Mouse (Mus musculus) lung, postnatal 14 days (tissue): ENCODE data around the gene Heatr1.

ENCODE experiments used
- DNase-seq: peaks from one replicate; pipeline ENCODE4 v3.0.0; 2021

The Heatr1 gene

DNA sequence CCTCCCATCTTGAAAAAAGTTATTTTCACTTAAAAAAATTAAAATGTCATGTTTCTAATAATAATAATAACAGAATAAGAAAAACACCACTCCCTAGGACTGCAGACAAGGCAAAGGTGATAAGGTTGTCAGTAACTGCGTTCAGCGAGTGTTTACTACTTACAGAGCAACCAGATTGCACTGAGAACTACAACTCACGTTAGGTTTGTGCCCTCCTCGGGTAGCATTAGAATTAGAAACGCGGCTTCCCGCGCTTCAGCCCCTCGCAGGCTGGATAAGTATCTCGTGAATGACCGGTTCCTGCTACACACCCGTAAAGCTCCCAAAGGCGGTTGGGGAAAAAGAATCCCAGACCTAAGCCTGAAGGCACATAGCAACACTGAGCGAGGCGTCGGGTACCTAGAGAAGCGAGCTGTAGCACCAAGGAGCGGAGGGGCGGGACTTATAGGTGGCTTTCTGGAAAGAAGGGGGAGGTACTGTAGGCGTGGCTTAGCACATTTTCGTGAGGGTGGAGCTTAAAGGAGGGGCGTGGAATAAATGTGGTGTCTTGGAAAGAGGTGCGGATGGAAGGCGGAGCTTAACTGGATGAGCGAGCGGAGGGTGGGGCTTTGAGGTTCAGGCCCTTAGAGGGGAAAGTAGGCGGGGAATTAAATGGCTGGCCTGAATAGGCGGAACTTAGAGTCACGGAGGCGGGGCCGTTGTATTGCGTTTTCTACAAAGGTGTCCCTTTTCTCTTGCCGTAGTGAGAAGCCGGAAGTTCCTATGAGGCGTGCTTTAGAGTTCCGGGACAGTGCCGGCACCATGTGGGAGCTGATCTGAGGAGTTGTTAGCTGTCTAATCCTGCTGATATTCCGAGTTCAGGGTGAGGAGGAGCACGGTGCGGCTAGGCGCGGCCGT, at the start of gene Heatr1:
Gene Heatr1, plus strand, starts transcription at position 419 of the 897 bp plus-strand sequence.
- DNase-seq = peak; percentile 92

DNA sequence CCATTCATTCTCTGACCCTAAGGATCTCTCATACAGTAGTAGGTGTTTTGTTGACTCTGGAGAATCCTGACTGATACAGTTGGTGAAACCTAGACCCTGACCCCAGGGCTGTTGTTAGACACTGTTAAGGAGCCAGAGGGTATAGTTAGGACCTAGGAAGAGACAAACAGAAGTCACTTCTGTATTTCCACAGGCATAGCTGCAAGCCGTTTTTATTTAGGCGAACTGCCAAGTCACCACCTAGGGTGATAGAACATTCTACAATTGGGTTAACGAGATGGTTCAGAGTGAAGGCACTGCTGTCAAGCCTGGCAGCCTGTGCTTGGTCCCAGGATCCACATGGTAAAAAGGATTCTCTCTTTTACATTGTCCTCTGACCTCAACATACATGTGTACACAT, 48.0 kb upstream of the Heatr1 start:
- no peak for DNase-seq

DNA sequence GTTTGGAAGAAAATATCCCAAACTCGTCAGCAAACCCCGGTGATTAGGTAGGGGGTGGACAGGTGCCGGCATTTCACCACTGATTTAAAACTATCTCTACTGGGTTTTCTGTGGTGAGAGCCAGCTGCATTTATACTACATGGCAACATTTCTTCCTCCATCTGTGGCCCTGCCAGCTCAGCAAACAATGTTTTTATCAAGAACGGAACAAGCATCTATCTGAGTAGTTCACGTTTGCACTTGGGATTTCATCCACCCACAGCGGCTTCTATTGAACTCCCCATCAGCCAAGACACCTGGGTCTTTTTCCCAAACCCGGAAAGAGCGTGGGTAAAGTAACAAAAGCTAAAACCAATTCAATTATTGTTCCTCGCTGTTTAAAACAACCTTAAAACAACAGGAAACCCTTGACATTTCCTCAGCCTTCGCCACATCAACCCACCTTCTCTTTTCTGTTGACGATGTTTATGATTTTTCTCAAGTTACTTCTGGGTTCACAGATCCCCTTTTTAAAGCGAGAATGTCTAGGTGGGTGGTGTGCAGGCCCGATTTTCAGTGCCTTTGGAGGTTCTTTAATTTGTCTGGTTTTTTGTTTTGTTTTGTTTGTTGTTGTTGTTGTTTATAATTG, 45.5 kb upstream of the Heatr1 start:
- no peak for DNase-seq

DNA sequence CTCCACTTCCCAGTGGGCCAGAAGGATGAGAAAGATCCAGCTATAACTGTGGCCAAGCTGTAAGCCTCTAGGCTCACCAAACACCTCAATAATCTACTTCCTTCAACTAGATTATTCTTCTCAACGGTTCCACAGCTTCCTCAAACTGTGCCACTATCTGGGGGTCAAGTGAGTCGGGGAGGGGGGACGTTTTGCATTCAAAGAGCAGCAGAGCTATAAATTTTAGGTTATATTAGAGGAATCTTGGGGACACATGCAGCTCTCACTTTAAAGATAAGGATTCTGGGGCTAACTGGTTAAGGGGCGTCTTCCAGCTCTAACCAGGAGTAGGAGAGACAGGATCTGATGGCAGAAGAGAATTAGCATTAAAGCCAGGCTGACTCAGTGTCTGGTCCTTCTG, 38.6 kb upstream of the Heatr1 start:
- no peak for DNase-seq

DNA sequence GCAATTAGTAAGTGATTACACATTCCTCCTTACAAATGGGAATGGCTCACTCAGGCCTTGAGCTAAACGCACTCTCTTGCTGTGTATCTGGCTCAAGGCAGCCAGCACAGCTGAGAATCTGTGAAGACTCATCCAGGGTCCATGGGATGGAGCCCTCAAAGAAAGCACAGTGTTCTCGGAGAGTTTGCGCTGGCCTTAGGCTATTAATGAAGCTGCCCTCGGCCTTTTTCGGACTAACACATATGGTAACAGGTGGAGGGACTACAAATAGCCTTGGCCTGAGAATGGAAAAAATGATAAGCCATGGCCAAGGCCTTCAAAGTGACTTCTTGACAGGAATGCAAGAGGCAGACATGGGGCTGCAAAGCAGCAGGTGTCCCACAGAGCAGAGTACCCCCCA, 37.3 kb upstream of the Heatr1 start:
- no peak for DNase-seq

DNA sequence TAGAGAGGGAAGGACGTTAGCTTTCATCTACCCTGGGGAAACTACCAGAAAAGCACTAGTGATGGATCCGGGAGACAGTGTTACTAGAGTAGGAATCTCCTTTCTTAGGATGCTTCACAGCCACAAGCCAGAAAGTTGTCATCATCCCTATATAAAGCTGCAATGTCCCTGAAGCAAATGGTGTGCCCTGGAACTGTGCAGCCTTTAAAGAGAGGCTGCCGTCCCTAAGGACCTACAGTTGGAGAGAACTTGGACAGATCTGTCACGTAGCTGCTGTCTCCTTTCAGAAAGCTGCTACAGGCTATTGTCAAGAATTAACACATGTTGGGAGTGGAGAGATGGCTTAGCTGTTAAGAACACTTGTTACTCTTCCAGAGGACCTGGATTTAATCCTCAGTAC, 33.3 kb upstream of the Heatr1 start:
- DNase-seq = no peak

DNA sequence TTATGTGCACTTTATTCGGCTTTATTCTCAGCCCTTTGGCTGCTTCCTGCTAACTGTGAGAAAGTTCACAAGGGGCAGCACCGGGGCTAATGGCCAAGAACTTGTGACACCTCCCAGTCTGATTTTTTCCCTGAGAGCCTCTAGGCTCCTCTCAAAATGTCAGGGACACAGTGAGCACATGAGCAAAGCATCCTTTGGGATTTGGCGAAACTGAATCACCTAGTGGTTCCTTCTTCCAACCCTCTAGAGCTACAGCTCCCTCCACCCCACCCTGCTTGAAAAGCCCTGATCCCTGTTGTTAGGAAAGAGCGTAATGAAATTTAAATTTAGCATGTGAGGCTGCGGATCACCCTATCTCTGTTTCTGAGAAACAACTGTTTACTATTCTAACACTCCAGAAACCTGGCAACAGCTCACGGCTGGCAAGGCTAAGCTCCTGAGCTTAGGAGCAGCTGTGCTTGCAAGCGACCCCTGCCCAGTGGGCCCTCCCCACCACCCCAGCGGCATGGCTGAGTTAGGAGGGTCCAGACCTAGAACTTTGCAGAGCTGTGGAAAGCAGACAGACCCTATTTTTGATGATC, 25.7 kb upstream of the Heatr1 start:
- peak; percentile 8 for DNase-seq

DNA sequence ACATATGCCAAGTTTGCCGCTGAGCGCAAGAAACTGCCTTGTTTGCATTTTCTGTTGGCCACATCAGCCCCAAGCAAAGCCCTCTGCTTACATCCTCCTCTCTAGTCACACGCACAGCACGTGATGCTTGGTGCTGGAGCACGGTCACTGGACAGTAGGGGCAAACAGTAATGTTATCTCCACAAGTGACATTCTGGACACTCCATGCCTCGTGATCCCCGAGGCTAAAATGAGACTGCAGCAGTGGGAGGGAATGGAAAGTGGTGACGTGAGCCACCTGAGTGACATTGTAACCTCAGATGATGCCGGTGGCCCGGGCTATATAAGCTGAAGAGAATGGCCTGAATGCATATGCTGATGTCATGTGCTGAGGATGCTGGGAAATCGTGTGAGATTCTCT, 24.9 kb upstream of the Heatr1 start:
- DNase-seq = no peak

DNA sequence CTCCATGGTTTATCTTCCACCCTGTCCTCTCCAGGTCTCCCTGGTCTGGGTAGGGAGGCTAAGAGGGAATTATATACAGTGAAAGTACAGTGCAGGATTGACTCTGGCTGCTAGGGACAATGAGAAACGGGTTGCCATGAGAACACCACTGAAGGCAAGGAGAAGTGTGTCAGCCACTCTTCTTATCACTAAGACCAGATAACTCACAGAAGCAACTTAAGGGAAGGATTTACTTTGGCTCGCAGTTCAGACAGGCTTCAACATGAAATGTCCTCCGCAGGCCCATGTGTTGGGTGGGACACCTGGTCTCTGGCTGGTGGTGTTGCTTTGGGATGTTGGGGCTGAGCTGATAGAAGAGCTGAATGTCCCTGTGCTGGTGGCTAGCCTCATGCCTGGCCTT, 22.1 kb upstream of the Heatr1 start:
- DNase-seq = no peak

DNA sequence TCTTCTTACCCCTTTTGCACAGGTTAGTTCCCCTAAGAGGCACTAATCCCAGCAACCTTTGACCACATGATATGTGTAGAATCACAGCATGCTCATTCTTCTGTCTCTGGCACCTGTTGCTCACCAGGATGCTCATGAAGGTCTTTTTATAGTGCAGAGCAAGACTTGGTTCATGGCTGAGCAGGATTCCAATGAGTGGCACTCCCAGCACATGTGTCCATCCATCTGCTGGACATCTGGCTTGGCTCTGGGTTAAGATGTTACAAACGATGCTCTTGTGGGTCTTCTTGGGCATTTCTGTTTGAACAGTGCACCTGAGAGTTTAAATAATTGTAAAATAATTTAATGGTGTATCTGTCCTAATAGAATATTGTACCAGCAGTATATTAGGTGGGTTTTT, 18.0 kb upstream of the Heatr1 start:
- no peak for DNase-seq

DNA sequence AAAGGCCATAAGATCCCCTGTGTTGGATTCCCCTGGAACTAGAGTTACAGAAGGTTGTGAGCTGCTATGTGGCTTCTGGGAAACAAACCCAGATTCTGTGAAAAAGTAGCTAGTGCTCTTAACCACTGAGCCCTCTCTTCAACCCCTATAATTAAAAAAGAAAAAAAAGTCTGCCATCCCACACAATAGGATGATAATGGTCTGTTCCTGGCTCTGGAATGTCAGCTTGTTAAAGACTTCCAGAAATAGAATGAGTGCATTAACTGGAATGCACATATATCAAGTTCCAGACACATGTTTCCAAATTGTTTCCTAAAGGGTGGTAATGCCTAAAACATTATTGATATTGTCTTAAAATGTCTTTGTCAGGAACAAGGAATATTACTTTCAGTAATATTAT, 10.0 kb upstream of the Heatr1 start:
- no peak for DNase-seq

DNA sequence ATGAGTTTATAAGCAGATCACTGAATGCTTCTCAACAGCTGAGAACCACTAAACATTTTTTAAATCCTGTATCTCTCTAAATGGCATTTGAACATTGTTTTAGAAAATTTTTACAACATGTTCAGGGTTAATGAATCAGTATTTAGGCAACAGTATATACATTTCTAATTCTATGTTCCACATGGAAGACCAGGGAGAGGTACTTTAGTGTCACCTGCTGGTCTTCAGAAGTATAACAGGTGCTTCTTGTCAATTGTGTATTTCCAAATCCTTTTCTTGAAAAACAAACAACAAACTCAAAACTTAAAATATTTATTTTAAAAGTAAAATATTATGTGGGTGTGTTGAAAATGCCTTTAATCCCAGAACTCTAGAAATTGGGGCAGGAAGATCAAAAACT, 8.5 kb upstream of the Heatr1 start:
- DNase-seq = no peak

DNA sequence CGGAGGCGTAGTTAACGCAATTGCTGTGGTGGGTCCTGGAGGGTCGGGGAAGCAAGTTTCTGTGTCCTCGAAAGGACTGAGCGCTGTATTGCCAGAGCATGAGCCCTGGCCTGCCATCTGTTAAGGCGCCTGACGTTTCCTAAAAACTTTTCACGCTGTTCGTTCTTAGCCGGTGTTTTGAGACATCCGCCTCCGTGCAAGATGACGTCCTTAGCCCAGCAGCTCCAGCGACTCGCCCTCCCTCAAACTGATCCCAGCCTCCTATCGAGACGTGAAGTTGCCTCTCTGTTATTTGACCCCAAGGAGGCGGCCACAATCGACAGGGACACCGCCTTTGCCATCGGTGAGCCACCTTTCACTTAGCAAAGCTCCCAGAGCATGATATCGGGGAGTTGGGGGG, 744 bp downstream of the Heatr1 start:
- no peak for DNase-seq

DNA sequence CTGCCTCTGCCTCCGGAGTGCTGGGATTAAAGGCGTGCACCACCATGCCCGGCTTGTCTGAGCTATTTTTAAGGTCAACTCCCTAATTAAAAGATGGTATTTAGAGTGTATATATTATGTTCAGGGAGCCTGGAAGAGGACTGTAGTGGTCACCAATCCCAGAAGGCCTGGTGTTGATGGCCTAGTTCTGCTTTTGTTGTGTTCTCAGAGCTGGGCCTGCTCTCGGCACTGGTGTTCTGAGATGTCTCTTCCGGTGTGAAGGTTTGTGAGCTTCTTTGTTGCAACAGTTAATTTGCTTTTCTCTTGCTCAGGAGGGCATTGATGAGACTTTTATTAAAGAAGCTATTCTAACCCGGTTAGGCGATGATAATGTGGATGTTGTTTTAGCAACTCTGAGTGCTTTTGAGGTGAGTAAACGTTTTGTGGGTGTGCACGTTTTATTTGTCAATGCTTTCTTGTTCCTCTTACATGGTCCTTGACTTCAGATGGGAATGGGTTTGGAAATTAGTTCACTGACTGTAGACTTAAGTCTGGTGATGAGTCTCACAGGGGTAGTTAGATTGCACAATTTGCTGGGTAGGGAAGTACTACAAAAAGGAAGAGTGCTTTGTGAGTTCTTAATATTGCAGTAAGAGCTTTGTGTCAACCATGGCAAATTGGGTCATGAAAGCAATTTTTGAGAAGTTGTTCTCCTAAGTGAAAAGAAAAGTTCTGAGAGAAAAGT, 13.7 kb downstream of the Heatr1 start:
- DNase-seq = no peak

DNA sequence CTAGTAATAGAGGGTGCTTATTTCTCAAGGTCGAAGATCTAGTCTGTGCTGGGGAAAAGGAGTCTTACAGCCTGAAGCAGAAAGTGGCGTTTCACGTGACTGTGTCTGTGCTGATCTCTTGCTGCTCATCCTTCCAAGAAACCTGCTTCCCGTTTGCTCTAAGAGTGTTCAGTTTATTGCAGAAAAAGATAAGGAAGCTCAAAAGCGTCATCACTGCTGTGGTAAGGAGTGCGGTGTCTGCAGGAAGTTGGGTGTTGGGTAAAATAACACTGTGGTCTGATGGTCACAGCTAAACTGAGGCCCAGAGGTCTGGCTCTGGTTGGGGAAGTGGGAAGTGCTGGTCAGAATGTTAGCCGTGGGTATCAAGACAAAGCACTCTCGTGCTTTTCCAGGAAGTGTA, 17.2 kb downstream of the Heatr1 start:
- peak; percentile 14 for DNase-seq

DNA sequence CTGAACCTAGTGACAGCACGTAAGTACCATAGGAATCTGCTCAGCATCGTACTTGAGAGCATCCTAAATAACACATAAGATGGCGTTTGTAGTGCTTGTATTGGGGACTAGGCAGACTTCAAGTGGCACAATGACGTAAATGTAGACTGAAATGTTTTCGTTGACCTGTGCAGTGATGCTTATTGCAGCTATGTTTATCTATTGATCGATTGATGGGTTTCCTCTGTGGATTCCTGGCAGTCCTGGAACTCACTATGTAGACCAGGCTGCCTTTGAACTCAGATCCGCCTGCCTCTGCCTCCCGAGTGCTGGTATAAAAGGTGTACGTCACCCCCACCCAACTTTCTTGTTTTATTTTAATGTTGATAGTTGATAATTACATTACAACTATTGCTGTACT, 25.8 kb downstream of the Heatr1 start:
- DNase-seq = no peak

DNA sequence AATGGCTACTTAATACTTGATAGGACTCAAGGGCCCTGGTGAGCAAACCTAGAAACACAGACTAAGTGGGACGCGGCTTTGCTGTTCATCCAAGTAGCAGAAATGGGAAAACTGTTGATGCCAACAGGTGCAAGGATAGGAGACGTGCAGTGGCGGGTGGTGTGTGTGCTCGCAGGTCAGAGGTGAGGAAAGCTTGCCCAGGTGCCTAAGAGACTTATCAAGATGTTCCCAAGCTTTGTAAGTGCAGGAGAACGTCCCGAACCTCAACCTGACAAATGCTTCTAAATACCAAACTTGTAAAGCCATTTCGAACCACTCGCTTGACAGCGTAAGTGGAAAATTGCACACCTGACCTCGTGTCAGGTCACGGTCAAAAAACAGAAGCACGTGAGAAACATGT, 33.7 kb downstream of the Heatr1 start:
- DNase-seq = no peak

DNA sequence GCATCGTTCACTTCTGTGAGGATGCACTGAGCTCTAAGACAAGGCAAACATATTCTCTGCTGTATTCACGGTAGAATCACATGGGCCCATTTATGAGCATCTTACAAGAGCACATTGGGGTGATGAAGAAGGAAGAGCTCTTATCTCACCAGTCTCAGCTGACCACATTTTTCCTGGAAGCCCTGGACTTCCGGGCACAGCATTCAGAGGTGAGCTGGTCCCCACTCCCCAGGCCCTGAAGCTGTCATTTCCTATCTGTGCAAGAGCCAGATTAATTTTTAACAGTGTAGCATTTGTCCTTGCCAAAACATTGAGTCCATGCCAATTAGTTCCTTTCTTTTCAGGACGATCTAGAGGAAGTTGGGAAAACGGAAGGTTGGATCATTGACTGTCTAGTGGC, 39.0 kb downstream of the Heatr1 start:
- DNase-seq = peak; percentile 4

DNA sequence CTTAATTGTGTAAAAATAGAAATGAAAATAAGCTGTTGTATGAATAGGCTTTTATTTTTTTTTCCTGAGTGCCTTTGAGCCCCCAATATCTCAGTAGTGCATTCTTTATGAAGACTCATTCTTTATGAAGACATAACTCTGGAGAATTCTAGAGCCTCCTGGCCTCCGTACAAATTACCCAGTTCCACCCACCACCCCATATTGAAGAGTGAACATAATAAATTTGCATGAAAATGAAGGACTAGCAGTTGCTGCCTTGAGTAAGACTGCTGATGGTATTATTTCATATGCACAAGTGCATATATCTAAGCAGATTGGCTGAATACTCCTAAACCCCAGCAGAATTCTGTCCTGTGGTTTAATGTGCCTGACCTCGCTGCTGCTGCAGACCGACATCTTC, 44.8 kb downstream of the Heatr1 start:
- no peak for DNase-seq

DNA sequence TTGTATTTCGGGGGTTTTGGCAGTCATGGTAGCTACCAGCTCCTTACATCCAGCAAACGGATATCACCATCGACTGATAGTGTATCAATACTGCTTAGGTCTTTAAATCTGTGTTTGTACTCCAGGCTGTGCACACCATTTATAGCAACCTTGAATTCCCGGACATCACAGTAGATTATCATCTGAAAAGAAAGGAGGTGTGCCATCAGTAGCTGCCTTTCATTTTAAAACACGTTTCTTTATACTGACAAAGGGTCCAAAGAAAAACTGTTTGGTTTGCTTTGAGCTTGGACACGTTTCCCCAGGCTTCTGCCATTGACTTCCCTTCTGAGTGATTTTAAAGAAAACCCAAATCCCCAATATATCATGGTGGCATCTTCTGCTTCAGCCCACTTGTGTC, 46.0 kb downstream of the Heatr1 start:
- DNase-seq = no peak

DNA sequence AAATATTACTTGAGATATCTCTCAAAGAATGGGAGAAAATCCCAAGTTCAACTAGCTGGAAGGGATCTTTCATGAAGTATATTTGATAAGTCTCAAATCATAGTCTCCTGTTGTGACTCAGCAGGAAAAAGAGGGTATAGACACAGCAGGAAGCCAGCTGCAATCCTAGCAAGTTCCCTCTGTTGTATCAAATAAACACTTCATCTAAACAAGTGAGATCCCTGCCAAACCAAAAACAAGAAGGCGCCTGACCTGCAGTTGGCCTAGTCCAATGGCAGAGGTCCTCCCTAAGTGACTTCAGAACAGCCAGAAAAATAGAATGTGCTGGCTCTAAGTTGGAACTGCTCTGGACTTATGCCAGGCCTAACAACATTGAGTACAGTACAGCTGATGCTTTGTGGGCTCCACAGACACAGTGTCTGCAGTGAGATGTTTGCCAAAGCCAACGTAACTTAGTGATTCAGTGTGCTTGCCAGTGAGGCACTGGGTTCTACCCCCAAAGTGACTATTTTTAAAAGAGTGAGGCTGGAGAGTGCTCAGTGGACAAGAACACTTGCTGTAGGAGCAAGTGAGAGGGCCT, 47.3 kb downstream of the Heatr1 start:
- DNase-seq = peak; percentile 62

DNA sequence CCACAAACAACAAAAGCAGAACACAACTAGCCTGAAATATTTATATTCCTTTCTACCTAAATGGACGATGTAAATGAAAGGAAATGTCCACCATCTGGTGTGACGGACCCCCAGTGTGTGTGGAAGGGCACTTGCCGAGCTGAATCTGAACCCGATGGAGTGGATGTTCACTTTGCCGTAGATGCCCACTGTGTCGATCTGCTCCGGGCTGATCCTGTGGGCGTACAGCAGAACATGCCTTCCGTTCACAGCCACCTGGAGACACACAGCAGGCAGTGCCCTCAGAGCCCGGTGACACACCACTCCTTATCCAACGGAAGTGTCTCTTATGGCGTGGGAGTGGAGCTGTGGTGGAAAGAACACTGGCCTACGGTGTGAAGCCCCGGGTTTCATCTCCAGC, 58.3 kb downstream of the Heatr1 start:
- no peak for DNase-seq

DNA sequence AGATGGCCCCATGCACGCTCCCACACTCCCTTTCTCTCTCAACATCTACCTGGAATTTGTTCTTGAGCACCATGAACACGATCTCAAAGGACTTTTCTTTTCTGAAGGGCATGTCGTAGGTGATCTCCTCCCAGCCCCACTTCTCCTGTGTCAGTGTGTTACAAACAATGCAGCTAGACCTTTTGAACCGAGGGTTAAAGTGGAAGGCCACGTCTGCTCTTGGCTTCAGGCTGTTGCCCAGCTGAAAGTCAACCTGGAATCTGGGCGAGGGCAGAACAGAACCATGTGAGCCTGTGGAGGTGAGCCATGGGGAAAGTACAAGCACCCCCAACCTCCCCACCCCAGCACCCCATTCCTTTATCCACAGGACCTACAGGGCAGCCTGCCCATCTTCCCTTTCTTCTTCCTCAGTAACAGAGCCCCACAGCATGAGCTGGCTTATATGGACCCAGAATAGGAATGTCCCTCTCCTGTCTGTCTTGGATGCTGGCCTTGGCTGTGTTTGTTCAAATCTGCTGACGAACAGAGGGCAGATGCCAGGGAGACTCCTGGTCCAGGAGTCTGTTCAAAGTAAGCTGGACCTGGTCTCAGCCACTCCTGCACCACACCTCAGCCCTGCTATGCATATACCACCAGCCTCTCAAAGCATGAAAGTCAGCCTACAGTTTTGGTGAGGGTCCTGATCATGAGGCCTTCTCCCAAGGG, 60.0 kb downstream of the Heatr1 start:
- DNase-seq = no peak
